Mouse (Mus musculus) liver, adult 2 months (tissue): Measurements from ENCODE around the gene Klk10. TPM values are rescaled to one million over a fixed set of nuclear protein-coding genes. Genes with fewer than 3 reads are reported as not detected.

ENCODE experiments used
- DNase-seq: peaks from one replicate; pipeline ENCODE4 v3.0.0-alpha.2; 2011; ENCODE audit warnings: low read depth, low spot score; ENCODE audit errors: extremely low read depth
- H3K27ac ChIP-seq: fragments of 200-500 bp; replicated peaks from 2 replicates; pipeline ENCODE4 v1.5.1; 2012; ENCODE audit warnings: low read depth, mild to moderate bottlenecking, control low read depth, inconsistent platforms, low read length; ENCODE audit not compliant: insufficient read depth
- H3K27me3 ChIP-seq: fragments of 200-500 bp; 2 replicates; pipeline ENCODE4 v1.6.1; 2012; ENCODE audit warnings: mild to moderate bottlenecking, moderate library complexity, low read length, inconsistent platforms; ENCODE audit not compliant: control insufficient read depth, insufficient read depth
- H3K36me3 ChIP-seq: fragments of 200-500 bp; 2 replicates; pipeline ENCODE4 v1.6.1; 2012; ENCODE audit warnings: low read length, inconsistent platforms; ENCODE audit not compliant: control insufficient read depth, insufficient read depth
- H3K4me1 ChIP-seq: fragments of 200-500 bp; 2 replicates; pipeline ENCODE4 v1.6.1; 2011; ENCODE audit warnings: low read length; ENCODE audit not compliant: control insufficient read depth, insufficient read depth
- H3K4me3 ChIP-seq: fragments of 200-500 bp; 2 replicates; pipeline ENCODE4 v1.5.1; 2011; ENCODE audit warnings: low read depth, mild to moderate bottlenecking, control low read depth, low read length, moderate library complexity; ENCODE audit not compliant: insufficient read depth
- H3K79me2 ChIP-seq: fragments of 200-500 bp; 2 replicates; pipeline ENCODE4 v1.6.1; 2012; ENCODE audit warnings: inconsistent platforms, mild to moderate bottlenecking, low read length, moderate library complexity; ENCODE audit not compliant: control insufficient read depth, insufficient read depth
- H3K9ac ChIP-seq: fragments of 200-500 bp; 2 replicates; pipeline ENCODE4 v1.6.1; 2012; ENCODE audit warnings: low read depth, mild to moderate bottlenecking, control low read depth, inconsistent platforms, low read length
- CTCF ChIP-seq: fragments of 200-500 bp; IDR thresholded peaks from 2 replicates; pipeline ENCODE4 v1.5.1; 2011; ENCODE audit warnings: low read depth, low read length, control low read depth
- POLR2A ChIP-seq: fragments of 200-500 bp; IDR thresholded peaks from 2 replicates; pipeline ENCODE4 v1.6.1; 2011; ENCODE audit warnings: low read length, control low read depth; ENCODE audit not compliant: insufficient read depth; ENCODE audit errors: extremely low read depth
- WGBS: fragments of 180-500 bp; shearing (Covaris S2); methylation state at CpG from one replicate; pipeline ENCODE4 v1.1.7; 2018; 5-methylcytosine and 5-hydroxymethylcytosine counted together
- polyA plus RNA-seq: library from polyadenylated mRNA; depleted of rRNA; stranded (reverse); fragments of >200 nt; gene quantifications from 2 replicates; pipeline ENCODE4 v1.2.3, GENCODE M21; 2012; rRNA removed
- total RNA-seq: library from RNA; depleted of rRNA; stranded (reverse); fragments of >200 nt; gene quantifications from 2 replicates; pipeline ENCODE4 v1.2.3, GENCODE M21; 2014; rRNA removed

The Klk10 gene
- total and polyA plus RNA-seq, 2 experiments, result not detected

GRCm38 (mm10) chr7:43824199-43824598 is 43.4 kb downstream of the Klk10 start, which contains the start of gene Klk6:
TSS of gene Klk6 (plus strand) at chr7:43824499.
- Histone ChIP-seq H3K4me1 (no peaks in the 10 kb centered on the region), H3K79me2 (no peaks in the 10 kb centered on the region), H3K27ac (no peak within 1 kb of the TSS), H3K9ac (no peak within 1 kb of the TSS), H3K4me3 (no peak within 1 kb of the TSS), H3K36me3 (no peaks in the 10 kb centered on the region), H3K27me3 (no peaks in the 10 kb centered on the region)
- DNase-seq, result no peak
- TF ChIP-seq CTCF, result no peak
- TF ChIP-seq POLR2A, result no peak
- 77% methylated on average over 10 of the region's 10 CpGs for WGBS

GRCm38 (mm10) chr7:43826056-43826455 is 45.2 kb downstream of the Klk10 start:
- H3K79me2 ChIP-seq, result no peaks in the 10 kb centered on the region
- no peak overlapping the region for H3K27ac ChIP-seq
- no peaks in the 10 kb centered on the region for H3K27me3 ChIP-seq
- TF ChIP-seq CTCF, result no peak
- no peak for TF ChIP-seq POLR2A
- no peak overlapping the region for H3K4me3 ChIP-seq
- no peaks in the 10 kb centered on the region for H3K4me1 ChIP-seq
- H3K36me3 ChIP-seq, result no peaks in the 10 kb centered on the region
- H3K9ac ChIP-seq, result no peak overlapping the region
- WGBS, result 84% methylated on average over 5 of the region's 5 CpGs
- DNase-seq, result no peak

DNA sequence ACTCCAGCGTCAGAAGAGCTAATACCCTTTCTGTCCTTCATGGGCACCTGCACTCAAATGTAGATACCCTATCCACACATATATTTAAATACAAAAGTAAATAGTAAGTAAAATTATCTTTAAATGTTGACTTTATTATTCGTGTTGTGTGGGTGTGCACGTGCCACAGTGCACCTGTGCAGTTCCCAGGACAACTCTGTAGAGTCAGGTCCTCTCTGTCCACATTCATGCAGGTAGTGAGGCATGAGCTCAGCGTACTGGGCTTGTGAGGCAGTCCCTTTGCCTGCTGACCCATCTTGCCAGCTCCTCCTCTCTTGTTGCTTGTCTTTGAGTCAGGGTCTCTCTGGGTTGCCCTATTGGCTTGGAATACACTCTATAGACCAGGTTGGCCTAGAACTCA is 46.9 kb downstream of the Klk10 start:
- 80% methylated on average over 4 of the region's 4 CpGs for WGBS
- H3K27me3 ChIP-seq, result no peaks in the 10 kb centered on the region
- H3K4me1 ChIP-seq, result no peaks in the 10 kb centered on the region
- H3K27ac ChIP-seq, result no peak overlapping the region
- TF ChIP-seq POLR2A, result no peak
- TF ChIP-seq CTCF, result no peak
- H3K36me3 ChIP-seq, result no peaks in the 10 kb centered on the region
- no peak for DNase-seq
- H3K9ac ChIP-seq, result no peak overlapping the region
- no peak overlapping the region for H3K4me3 ChIP-seq
- no peaks in the 10 kb centered on the region for H3K79me2 ChIP-seq

DNA sequence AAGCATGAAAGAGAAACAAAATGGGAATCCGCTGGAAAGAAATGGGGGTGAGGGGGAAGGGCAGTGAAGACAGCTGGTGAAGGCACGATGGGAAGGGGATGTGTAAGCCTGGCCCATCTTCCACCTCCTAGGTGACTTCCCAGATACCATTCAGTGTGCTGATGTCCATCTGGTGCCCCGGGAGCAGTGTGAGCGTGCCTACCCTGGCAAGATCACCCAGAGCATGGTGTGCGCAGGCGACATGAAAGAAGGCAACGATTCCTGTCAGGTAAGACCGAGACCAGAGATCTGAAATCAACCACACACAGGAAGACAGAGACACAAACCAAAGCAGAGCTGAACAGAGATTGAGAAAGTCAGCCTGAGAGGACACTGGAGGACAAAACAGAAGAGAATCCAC is 48.2 kb downstream of the Klk10 start:
- Histone ChIP-seq H3K9ac (no peak overlapping the region), H3K4me1 (no peaks in the 10 kb centered on the region), H3K79me2 (no peaks in the 10 kb centered on the region), H3K36me3 (no peaks in the 10 kb centered on the region), H3K27ac (no peak overlapping the region), H3K4me3 (no peak overlapping the region), H3K27me3 (no peaks in the 10 kb centered on the region)
- WGBS, result 85% methylated on average over 8 of the region's 8 CpGs
- TF ChIP-seq CTCF (no peak), POLR2A (no peak)
- no peak for DNase-seq

Other genes with a start within 250 kb of the Klk10 start
- 0.28 and 1.3 TPM in 2 replicates for gene Cd33, start 236.6 kb upstream of the Klk10 start, total RNA-seq
- gene Cd33, start 236.6 kb upstream of the Klk10 start, polyA plus RNA-seq, result 0.16 and 1.0 TPM in 2 replicates
- gene Zfp658, start 218.8 kb upstream of the Klk10 start, total RNA-seq, result 1.1 and 1.2 TPM in 2 replicates
- 0.20 and 0.49 TPM in 2 replicates for gene Zfp658, start 218.8 kb upstream of the Klk10 start, polyA plus RNA-seq
- 3.5 and 3.9 TPM in 2 replicates for gene Zfp719, start 201.4 kb upstream of the Klk10 start, total RNA-seq
- 0.59 and 1.1 TPM in 2 replicates for gene Zfp719, start 201.4 kb upstream of the Klk10 start, polyA plus RNA-seq
- gene Zfp819, start 173.9 kb upstream of the Klk10 start, total RNA-seq, result 0.09 TPM in 1 of 2 replicates, not detected in the other
- gene Zfp819, start 173.9 kb upstream of the Klk10 start, polyA plus RNA-seq, result not detected in 2 replicates
- gene Ceacam18, start 146.3 kb upstream of the Klk10 start, total RNA-seq, result not detected in 2 replicates
- gene Ceacam18, start 146.3 kb upstream of the Klk10 start, polyA plus RNA-seq, result not detected in 2 replicates
- gene Siglece, start 120.9 kb upstream of the Klk10 start, total RNA-seq, result 2.1 and 3.0 TPM in 2 replicates
- 2.2 and 4.5 TPM in 2 replicates for gene Siglece, start 120.9 kb upstream of the Klk10 start, polyA plus RNA-seq
- 2.4 and 3.2 TPM in 2 replicates for gene Ctu1, start 109.0 kb upstream of the Klk10 start, total RNA-seq
- gene Ctu1, start 109.0 kb upstream of the Klk10 start, polyA plus RNA-seq, result 5.1 and 5.8 TPM in 2 replicates
- not detected in 2 replicates for gene Klk14, start 90.6 kb upstream of the Klk10 start, total RNA-seq
- not detected in 2 replicates for gene Klk14, start 90.6 kb upstream of the Klk10 start, polyA plus RNA-seq
- gene Klk13, start 68.5 kb upstream of the Klk10 start, total RNA-seq, result not detected in 2 replicates
- not detected in 2 replicates for gene Klk13, start 68.5 kb upstream of the Klk10 start, polyA plus RNA-seq
- not detected in 2 replicates for gene Klk12, start 12.1 kb upstream of the Klk10 start, total RNA-seq
- gene Klk12, start 12.1 kb upstream of the Klk10 start, polyA plus RNA-seq, result not detected in 2 replicates
- not detected in 2 replicates for gene Klk11, start 6.4 kb upstream of the Klk10 start, total RNA-seq
- not detected in 2 replicates for gene Klk11, start 6.4 kb upstream of the Klk10 start, polyA plus RNA-seq
- gene Klk9, start 10.9 kb downstream of the Klk10 start, total RNA-seq, result not detected in 2 replicates
- gene Klk9, start 10.9 kb downstream of the Klk10 start, polyA plus RNA-seq, result not detected in 2 replicates
- gene Klk8, start 16.5 kb downstream of the Klk10 start, total RNA-seq, result 0.65 and 1.1 TPM in 2 replicates
- gene Klk8, start 16.5 kb downstream of the Klk10 start, polyA plus RNA-seq, result 0.31 TPM in 1 of 2 replicates, not detected in the other
- not detected in 2 replicates for gene Klk7, start 30.3 kb downstream of the Klk10 start, total RNA-seq
- gene Klk7, start 30.3 kb downstream of the Klk10 start, polyA plus RNA-seq, result not detected in 2 replicates
- gene Klk6, start 43.5 kb downstream of the Klk10 start, total RNA-seq, result not detected in 2 replicates
- not detected in 2 replicates for gene Klk6, start 43.5 kb downstream of the Klk10 start, polyA plus RNA-seq
- gene Klk5, start 60.9 kb downstream of the Klk10 start, total RNA-seq, result not detected in 2 replicates
- gene Klk5, start 60.9 kb downstream of the Klk10 start, polyA plus RNA-seq, result not detected in 2 replicates
- gene Klk4, start 100.1 kb downstream of the Klk10 start, total RNA-seq, result not detected in 2 replicates
- not detected in 2 replicates for gene Klk4, start 100.1 kb downstream of the Klk10 start, polyA plus RNA-seq
- gene Klk15, start 152.7 kb downstream of the Klk10 start, total RNA-seq, result not detected in 2 replicates
- gene Klk15, start 152.7 kb downstream of the Klk10 start, polyA plus RNA-seq, result not detected in 2 replicates
- not detected in 2 replicates for gene Klk1b8, start 169.6 kb downstream of the Klk10 start, total RNA-seq
- gene Klk1b8, start 169.6 kb downstream of the Klk10 start, polyA plus RNA-seq, result not detected in 2 replicates
- gene Klk1b1, start 185.7 kb downstream of the Klk10 start, total RNA-seq, result not detected in 2 replicates
- not detected in 2 replicates for gene Klk1b1, start 185.7 kb downstream of the Klk10 start, polyA plus RNA-seq
- not detected in 2 replicates for gene Klk1b9, start 195.0 kb downstream of the Klk10 start, total RNA-seq
- gene Klk1b9, start 195.0 kb downstream of the Klk10 start, polyA plus RNA-seq, result not detected in 2 replicates
- gene Klk1b11, start 214.8 kb downstream of the Klk10 start, total RNA-seq, result not detected in 2 replicates
- not detected in 2 replicates for gene Klk1b11, start 214.8 kb downstream of the Klk10 start, polyA plus RNA-seq
- gene Klk1b26, start 231.1 kb downstream of the Klk10 start, total RNA-seq, result not detected in 2 replicates
- not detected in 2 replicates for gene Klk1b26, start 231.1 kb downstream of the Klk10 start, polyA plus RNA-seq